Mouse (Mus musculus) ovary, adult 10 weeks (tissue): ENCODE measurements around the gene Gm49358. TPM values are rescaled to one million over a fixed set of nuclear protein-coding genes. Genes with fewer than 3 reads are reported as not detected.

Experiments
- polyA plus RNA-seq: library from polyadenylated mRNA; stranded (reverse); fragments of 350-450 nt; fragmentation: Illumina TruSeq; extraction: RNeasy Lipid Tissue Mini Kit (QIAGEN cat#74804); gene quantifications from one replicate; pipeline ENCODE4 v1.2.3, GENCODE M21; 2014

The Gm49358 gene
- polyA plus RNA-seq, result 7.6 TPM

DNA sequence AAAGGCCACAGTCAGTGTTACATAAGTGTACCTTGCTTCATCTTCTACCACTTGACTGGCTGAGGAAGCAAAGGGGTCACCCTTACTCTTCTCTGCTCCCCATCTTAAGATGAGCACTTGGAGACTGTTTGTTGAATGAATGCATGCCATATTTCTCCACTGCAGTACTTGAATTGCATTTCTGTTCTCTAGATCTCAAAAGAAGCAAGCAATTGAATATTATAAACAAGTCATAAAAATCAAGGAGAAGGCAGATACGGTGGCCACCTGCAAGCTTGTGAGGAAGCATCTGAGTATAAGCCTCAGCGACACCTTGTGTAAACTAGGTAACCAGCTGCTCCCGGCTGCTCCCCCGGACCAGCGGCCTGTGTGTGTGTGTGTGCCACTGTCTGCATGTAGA lies at the start of gene Gm49358:
Gene Gm49358, plus strand, starts transcription at position 301 of the 400 bp plus-strand sequence.

DNA sequence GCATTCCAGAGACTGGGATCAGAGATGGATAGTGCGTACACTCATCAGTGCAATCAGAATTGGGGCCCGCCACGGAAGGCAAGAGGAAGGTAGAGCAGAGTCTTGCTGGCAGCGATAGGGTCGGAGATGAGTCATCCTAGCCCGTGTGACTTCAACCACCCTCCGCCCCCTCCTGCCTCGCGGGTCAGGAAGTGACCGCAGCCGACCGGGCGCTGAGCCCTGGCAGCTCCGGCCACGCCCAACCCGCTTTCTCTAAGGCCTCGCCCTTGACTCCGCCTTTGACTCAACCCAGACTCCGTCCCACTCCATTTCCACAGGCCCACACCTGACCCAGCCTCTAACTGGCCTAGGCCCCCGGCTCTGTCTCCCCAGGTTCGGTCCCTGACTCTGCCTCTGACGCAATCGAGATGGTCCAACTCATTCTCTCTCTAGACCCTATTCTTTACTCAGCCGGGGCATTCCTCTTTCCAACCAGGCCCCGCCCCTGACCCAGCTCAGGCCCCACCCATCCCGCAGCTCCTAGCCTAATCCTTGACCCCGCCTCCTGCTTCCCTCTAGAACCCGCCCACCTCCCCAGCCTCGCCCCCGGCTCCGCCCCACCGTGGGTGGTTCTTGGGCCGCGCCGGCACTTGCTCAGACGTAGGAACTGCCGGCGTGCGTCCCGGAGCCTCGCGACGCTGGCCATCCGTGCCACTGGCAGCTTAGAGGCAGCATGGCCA lies 14.8 kb downstream of the Gm49358 start, which contains the start of gene Nt5dc3:
Gene Nt5dc3, plus strand, starts transcription at position 608 of the 719 bp plus-strand sequence.

Other genes starting within 250 kb of the Gm49358 start
- gene Hsp90b1, start 58.5 kb upstream of the Gm49358 start, polyA plus RNA-seq, result 2,850 TPM
- 2.6 TPM for gene Ttc41, start 58.2 kb upstream of the Gm49358 start, polyA plus RNA-seq
- 6.1 TPM for gene Nt5dc3, start 15.0 kb downstream of the Gm49358 start, polyA plus RNA-seq
- 0.34 TPM for gene Stab2, start 244.1 kb downstream of the Gm49358 start, polyA plus RNA-seq